Mouse (Mus musculus): ENCODE results near the gene Epn3.
A peak's percentile ranks its signal among the peaks of the same experiment; 100 is the strongest.

Gene Epn3

GRCm38 (mm10) chr11:94499661-94500152, at the start of gene Epn3:
TSS of gene Epn3 (minus strand) at chr11:94499974.
- peak; percentile 60 to 67 for DNase-seq

- peak; percentile 95 to 98 for DNase-seq
Measured at GRCm38 (mm10) chr11:94548888-94549690, 49.3 kb upstream of the Epn3 start, which contains the start of gene Rsad1. TSS of gene Rsad1 (minus strand) at chr11:94549255.

GRCm38 (mm10) chr11:94548041-94548784, 48.4 kb upstream of the Epn3 start:
- peak; percentile 41 to 62 for DNase-seq

- DNase-seq = no peak
Measured at GRCm38 (mm10) chr11:94547271-94547670, 47.5 kb upstream of the Epn3 start.

DNA sequence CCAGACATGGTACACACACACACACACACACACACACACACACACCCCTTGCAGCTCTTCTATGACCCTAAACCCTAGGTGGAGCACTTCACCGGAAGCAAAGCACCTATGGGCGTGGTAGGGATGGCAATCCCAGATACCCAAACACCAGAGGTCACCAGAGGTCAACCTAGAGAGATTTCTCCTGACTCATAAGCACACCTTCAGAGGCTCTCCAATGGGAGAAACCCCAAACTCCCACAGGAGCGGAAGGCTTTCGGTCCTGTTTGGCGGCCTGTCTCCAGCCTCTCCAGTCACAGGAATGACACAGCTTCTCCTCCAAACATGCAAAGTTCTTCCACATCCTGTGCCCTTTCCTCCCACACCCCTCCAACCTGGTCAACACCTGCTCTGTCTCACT, 46.6 kb upstream of the Epn3 start:
- no peak for DNase-seq

- DNase-seq = no peak
Measured at GRCm38 (mm10) chr11:94544422-94544821, 44.6 kb upstream of the Epn3 start.

DNA sequence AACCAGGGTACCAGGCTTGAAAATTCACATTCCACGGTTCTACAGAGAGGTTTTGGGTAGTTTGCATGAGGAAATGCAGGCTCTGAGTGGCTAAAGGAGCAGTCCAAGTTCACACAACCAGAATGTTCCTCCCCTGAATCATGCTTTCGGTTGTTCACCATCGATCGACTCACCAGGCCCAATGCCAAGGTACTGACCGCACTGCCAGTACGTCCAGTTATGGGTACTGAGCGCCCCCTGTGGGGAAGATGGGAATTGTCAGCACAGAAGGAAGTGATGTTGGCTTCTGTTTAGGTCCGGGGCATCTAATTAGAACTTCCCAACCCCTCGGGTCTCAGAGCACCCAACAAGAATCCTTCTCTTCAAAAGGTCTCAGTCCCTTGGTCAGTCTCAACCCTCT, 44.2 kb upstream of the Epn3 start:
- DNase-seq = peak; percentile 96 to 98

- no peak for DNase-seq
Measured at GRCm38 (mm10) chr11:94543344-94543743, 43.6 kb upstream of the Epn3 start.

- DNase-seq = no peak
Measured at GRCm38 (mm10) chr11:94542400-94542799, 42.6 kb upstream of the Epn3 start.

GRCm38 (mm10) chr11:94539761-94540160, 40.0 kb upstream of the Epn3 start:
- no peak for DNase-seq

- DNase-seq = no peak
Measured at GRCm38 (mm10) chr11:94538733-94539292, 39.0 kb upstream of the Epn3 start.

- DNase-seq = no peak
Measured at GRCm38 (mm10) chr11:94533171-94533570, 33.4 kb upstream of the Epn3 start.

DNA sequence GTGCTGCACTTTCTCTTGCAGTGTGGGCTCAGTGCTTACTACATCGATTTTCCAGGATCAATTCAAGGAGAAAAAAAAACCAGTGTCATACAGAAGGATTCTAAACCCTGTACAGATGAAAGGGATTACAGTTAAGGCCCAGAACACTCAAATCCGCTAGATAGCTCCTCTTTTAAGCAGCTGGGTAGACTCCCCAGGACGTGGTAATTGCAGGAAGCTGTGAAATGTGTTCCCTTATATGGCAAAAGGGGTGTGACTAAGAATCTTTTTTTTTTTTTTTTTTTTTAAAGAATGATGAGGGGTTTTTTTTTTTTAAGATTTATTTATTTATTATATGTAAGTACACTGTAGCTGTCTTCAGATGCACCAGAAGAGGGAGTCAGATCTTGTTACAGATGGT, 29.1 kb upstream of the Epn3 start:
- DNase-seq = no peak

- no peak for DNase-seq
Measured at GRCm38 (mm10) chr11:94526171-94526879, 26.6 kb upstream of the Epn3 start.

DNA sequence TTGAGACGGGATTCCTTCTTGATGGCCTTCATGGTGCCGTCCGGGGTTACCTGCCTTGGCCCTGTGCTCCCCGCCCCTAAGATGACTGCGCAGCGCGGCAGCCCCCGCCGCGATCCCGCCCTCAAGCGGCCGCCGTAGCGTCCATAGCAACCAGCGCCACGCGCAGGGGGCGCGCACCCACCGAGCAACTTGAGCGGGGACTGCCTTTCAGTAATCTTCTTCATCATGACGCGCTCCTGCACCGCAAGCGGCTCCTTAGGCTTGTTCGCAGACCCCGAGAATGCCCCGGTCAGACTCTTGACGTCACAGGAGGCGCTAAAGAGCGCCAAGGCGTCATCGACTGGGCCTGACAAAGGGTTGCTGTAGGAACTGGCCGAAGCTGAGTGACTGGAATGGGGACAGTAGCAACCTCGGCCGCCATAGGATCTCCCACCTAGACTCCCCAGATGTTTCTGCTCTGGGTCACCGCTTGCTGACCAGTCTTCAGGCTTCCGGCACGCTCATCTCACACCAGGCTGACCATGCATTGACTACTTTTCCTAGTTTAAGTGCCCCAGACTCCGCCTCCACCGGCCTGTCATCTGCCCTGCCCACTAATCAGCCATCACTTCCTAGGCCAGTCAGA, 21.6 kb upstream of the Epn3 start, which contains the start of gene Mycbpap:
Gene Mycbpap, minus strand, starts transcription at position 524 of the 625 bp plus-strand sequence.
- DNase-seq = peak; percentile 55 to 74

DNA sequence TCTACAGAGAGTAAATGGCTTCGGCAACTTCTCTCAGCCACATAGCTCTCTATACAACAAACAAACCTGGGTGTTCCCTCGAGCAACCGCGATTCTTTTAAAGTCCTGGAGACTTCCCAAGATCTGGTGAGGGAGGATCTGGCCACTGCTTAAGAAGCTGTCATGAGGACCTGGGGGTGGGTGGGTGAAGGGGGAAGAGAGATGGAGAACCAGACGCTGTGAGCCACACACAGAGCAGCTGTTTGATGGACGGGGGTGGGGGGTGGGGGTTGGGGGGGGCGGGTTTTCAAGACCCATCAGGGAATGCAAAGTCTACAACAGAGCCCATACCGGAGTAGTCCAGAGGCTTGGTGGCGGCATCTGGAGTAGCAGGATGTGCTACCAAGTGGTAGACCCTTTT, 13.7 kb upstream of the Epn3 start:
- DNase-seq = no peak

DNA sequence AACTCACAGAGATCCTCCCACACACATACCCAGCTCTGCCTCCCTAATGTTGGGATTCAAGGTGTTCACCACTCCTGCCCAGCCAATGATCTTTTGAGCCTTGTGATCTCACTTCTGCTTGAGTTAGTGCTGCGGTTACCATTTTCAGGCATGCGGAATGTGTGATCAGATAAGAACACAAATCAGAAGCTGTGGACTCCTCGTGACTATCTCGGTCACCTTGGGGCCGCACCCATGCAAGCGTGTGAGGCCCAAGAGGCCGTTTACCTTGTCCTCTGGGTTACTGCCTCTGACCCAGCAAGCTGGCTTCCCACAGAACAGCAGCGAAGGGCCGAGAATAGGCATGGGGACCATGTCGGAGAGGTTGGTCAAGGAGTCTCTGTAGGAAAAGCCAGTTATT, 9.2 kb upstream of the Epn3 start:
- DNase-seq = peak; percentile 32 to 39

- DNase-seq = no peak
Measured at GRCm38 (mm10) chr11:94501482-94501881, 1.7 kb upstream of the Epn3 start.

DNA sequence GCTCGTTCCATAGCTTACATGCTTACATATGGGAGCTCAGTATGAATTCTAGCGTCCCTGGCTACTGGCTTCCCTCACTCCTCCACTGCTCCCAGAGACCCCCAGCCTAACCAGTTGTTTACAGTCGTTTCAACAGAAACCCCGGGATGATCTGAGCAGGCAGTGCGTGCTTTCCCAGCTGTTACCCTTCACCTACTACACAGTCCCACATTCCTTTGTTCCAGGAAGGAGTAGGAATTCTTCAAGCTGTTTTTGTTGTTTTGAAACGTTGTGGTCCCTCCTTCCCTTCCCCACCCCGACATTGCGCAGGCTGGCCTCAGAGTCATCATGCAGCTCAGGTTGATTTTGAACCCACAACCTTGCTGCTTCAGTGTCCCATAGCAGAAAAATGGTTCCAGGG, 588 bp upstream of the Epn3 start:
- DNase-seq = no peak

DNA sequence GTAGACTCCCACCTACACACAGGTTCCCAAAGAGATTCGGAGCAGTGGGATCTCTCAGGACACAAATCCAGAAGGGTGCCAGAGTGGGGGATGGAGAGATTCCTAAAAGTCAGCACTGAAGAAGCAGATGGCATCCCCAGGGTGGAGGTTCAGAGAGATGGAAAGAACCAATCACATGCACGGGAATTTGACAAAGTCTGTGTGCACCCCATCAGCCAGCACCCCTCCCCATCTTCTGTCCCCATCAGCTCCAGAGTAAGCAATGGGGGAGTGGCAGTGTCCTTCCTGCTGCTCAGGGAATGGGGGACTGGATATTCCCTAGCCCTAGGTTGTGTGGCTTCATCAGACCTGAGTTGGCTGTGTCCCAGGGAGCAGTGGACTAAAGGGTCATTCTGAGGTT, 739 bp downstream of the Epn3 start:
- peak in 1 of 2 experiments; percentile 18 for DNase-seq

GRCm38 (mm10) chr11:94498093-94498996, 1.4 kb downstream of the Epn3 start:
- DNase-seq = peak; percentile 74 to 83
